Mouse (Mus musculus) adrenal gland, postnatal 14 days (tissue): ENCODE data around the gene Exoc5. TPM values are rescaled to one million over a fixed set of nuclear protein-coding genes. Genes with fewer than 3 reads are reported as not detected.

Source experiments
- DNase-seq: peaks from one replicate; pipeline ENCODE4 v3.0.0; 2021; ENCODE audit warnings: mixed read lengths
- total RNA-seq: library from RNA; stranded (reverse); gene quantifications from 2 replicates; pipeline ENCODE4 v1.2.3, GENCODE M21; 2021

Gene Exoc5
- total RNA-seq, 1 experiment from 2014 or later = 37.4 TPM

DNA sequence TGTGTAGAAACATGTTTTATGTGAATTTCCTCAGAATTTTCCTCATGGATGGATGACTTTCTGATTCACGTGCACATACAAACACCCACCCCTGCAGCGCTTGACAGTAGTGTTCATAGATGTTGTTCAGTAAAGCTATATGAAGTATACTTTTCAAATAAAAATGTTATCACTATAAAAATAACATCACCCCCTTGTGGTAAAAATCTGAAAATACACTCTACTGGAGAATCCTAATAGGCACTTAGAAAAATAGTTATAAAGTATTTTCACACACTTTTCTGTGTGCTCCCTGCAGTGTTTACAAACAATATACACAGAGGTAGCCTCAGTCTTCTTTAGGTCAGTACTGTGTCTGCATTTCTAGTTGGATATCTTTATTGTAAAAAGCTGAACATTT lies 58.5 kb downstream of the Exoc5 start:
- DNase-seq = no peak

DNA sequence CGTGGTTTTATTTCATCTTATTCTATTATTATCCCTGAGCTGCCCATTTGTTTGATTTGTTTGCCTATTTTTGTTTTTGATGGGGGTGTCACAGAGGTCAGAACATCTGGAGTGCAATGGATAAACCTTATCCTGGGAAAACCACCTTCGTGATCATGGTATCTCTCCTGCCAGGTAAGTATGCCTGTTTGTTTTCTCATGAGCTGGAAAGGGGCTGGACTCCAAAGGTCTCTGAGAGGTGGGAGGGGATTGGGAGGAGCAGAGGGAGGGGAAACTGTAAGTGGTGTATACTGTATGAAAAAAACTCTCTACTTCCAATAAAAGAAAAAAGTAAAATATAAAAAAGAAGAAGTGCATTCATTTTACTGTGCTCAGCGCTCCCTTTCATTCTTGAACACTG lies 64.8 kb downstream of the Exoc5 start:
- DNase-seq = no peak

DNA sequence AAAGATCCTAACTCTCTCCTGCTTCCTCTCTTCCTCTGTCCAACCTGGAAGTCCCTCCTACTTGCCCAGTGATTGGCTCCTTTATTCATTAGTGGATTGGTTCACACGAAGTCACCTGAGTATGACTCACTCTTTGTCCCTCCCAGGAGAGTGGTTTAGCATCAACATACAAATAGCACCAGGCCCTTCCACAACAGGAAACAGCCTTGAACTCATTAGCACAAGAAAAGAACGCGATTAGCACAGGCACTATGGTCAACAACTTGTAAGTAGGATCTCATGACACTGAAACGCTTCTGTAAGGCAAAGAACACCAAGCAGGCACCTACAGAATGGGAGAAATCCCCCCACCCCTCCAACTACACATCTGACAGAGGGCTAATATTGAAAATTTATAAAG lies 67.7 kb downstream of the Exoc5 start:
- DNase-seq = no peak

DNA sequence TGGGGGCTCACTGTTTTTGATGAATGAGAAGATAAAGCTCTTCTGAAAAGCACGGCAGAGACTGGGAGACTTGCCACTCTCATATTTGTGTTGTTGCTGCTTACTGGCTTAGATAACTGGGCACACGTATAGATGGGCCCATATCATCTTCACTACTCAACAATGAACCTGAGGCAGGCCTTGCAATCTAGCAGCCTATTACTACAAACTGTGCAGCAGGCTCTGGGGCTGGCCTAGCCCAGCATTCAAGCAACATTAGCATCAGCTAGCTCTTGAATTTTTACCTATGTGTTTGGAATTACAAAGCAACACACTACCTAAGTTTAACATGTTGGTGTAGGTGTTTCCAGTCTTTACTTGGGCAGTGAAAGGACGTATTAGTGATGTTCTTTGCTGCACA lies 72.6 kb downstream of the Exoc5 start:
- DNase-seq = no peak

DNA sequence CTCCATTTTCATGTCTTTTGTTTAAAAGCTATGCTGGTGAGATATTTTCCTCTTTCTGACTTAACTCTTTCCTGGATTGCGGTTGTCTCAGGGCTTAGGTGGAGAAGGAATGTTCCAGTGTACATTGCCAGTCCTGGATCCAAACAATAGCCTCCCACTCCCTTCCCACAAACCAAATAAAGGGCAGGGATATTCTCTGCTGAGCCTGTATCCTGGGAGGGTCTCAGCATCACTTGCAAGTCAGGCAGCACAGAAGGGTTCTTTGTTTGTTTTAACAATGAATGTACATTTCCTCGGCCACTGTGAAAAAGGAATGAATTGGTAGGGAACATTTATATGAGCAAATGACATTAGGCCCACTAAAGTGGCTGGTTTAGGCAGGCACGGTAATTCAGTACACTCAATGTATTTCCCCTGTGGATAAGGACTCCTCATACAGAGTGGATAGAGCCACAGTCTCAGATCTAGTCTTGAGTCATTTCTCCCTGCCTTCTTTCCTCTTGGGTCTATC lies 74.3 kb downstream of the Exoc5 start:
- DNase-seq = no peak

DNA sequence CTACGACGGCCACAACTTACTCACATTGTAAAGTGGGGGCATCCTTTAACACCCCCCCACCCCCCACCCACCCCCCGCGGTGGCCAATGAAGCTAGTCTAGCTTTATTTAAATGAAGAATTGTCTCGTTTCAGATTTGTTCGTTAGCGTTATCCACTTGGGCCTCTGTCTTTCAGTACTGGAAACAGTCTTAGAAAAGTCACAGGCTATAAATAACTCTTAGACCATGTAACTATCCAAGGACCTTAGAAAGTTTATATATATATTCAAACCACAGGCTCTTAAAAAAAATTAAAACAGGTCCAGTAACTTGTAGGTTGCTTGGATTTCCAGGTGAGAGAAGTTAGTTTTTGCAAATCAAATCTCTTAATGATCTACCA lies 75.3 kb downstream of the Exoc5 start:
- DNase-seq = no peak

DNA sequence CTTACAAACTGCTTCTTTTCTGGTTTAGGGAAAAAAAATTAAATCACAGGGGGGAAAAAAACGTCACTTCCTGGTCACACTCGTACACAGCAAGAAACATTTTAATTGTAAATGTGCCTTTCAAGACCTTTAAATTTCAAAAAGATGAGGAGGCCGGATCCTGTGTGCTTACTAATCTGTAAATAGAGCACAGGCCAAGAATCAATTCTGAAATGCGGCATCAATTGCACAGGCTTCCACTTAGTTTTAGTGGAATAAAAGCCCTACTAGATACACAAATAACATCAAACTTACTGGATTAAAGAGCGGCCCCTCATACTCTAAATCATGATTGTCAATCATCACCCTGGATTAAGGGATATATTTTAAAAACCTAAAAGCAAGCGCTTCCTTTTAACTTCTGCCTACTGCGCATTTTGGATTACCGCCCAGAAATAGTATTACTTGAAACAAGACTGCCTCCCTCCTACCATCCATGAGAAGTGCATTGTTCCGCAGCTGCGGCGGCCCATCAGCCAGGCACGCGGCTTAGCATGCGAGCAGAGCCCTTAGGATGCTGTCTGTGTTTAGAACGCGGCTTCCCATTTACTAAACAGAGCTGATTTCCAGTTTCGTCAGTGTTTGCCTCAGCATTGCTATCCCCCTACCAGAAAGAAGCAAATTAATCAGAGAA lies 75.8 kb downstream of the Exoc5 start:
- peak; percentile 71 for DNase-seq

DNA sequence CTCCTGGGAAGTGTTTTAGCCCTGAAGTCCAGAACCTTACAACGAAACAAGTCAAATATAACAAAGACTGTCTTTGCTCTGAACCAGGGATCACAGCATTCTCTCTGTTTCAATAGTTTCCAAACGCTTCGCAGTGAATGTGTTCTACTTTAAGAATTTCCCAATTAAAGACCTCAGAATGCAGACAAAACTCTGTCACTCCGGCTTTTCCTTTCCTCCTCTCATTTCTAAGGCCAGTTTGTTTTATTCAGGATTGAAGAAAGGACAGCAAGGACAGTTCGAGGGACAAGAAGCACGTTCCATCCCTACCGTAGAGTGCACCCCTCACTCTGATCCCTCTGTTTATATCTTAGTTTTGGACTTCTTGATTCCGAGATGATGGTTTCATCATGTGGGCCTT lies 76.6 kb downstream of the Exoc5 start:
- DNase-seq = no peak

DNA sequence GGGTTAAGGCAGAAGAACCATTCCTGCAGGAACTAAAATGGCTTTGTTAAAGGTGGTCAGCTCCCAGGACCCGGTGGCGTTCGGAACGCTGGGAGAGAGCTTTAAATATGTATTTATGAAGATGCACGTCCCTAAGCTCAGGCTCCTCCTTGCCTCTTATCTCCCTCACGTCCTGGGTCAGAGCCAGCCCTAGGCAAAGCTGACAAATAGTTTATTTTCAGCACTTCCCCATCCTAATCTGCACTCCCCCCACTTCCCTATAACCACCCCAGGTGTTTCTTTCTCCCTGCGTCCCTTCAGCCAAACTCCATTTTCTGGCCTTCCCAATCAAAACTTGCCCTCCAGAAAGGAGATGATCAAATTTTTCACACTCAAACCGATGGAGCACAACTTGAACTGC lies 80.2 kb downstream of the Exoc5 start:
- no peak for DNase-seq

DNA sequence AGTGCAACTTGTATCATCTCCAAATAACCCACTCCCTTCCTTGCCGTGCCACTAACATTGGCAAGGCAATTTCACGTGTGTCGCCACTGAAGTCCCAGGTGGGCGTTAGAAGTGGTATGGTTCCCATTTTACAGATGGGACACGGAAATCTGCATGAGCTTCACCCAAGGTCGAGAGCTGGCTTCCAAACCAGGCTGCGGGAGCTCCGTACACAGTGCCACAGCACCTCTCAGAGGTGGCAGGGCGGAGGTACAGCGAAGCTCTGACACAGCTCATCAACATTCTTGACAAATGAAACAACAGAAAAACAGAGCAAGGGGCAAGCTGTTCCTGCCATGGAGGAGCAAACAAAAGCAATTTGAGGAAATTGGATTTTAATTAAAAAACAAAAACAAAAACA lies 80.8 kb downstream of the Exoc5 start:
- peak; percentile 43 for DNase-seq

DNA sequence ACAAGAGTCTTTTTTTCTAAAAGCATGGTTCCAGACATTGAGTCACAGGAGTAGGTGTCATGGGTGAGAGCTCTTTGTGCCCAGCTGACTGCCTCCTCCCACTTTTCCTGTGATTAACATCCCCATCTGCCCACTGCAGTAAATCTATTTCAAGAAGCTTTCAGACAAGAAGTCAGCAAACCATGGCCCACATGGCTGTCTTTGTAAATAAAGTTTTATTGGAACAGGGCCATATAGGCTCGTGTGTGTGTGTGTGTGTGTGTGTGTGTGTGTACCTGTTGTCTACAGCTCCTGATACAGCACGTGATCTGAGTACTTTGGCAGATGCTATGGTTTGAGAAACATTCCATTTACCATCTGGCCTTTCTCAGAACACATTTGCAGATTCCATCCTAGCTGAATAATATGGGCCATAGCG lies 87.5 kb downstream of the Exoc5 start:
- DNase-seq = no peak

DNA sequence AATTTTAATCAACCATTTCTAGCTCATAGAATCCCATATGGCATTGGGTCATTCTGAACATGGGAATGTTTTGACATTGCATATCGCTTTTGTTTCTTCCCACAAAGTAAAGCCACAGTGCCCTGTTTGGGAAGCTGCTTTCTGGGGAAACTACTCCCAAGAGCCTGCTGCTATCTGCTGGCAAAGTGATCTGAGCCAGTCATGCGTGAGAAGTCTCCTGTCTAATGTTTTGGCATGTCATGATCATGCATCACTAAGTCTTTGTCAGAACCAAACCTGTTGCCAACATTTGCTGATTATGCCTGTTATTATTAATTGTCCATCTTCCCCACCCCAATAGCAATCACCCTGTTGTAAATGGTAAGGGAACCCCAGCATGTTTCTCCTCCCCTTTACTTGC lies 94.9 kb downstream of the Exoc5 start:
- DNase-seq = no peak

DNA sequence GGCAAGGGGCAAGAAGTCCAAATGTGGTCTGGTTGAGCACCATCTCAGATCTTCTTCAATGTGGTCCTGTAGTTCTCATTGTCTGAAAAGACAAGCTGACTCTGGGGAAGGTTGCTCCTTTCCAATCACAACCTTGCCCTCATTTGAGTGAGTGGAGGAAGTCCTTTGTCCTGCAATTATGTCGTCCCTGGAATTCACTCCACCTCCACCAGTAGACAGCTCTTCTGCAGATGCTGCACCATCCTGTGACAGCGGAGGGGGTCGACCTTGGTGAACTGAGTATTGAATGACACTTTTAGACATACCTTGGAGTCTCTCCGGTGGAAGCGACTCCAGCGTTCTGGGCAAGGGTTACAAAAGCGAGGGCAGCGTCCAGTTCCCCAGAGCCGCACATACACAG lies 97.8 kb downstream of the Exoc5 start:
- DNase-seq = no peak

Other genes starting within 250 kb of the Exoc5 start
- gene Ap5m1, start 556 bp downstream of the Exoc5 start, total RNA-seq = 22.5 and 24.2 TPM in 2 replicates
- gene Naa30, start 105.6 kb upstream of the Exoc5 start, total RNA-seq = 26.5 and 28.8 TPM in 2 replicates
- not detected in 2 replicates for gene ccdc198, start 178.8 kb upstream of the Exoc5 start, total RNA-seq